Mouse (Mus musculus): Measurements from ENCODE around the gene Ace.

DNA sequence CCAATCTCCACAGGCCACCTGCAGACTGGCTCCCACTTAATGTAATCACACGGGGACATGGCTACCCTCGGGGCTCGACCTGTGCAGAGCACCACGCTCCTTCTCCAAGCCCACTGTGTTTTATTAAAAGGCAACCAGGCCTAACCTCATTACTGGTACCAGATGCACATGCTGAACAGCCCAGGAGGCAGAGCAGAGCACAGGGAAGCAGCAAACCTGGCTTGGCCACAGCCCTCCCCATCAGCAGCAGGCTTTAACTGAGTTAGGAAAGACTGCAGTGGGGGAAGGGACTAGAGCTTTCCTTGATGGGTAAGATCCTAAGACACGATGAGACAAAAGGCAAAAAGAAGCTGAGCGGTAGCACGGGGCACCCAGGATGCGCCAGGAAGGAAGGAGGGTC is 25.8 kb upstream of the Ace start:
- TF ChIP-seq TAL1 (IDR thresholded peaks at IDR 0.05; ENCODE audit: low read length) = no peak
- TF ChIP-seq GATA1 (IDR thresholded peaks at IDR 0.05; ENCODE audit: low read length) = no peak
